Mouse (Mus musculus): ENCODE measurements around the gene Arpp21. TPM values are rescaled to one million over a fixed set of nuclear protein-coding genes. Genes with fewer than 3 reads are reported as not detected.

Arpp21 gene
- polyA plus RNA-seq, 1 experiment from 2014 or later, result 59.8 TPM

GRCm38 (mm10) chr9:112233822-112234504, 1.8 kb downstream of the Arpp21 start:
- Histone ChIP-seq H3K27ac (ENCODE audit: low read depth, low read length) (peak overlapping the region; percentile 96), H3K9ac (replicated peaks; ENCODE audit: low read depth, low read length) (peak overlapping the region; percentile 97), H3K27me3 (ENCODE audit: control insufficient read depth, insufficient read depth, low read length) (no peaks in the 10 kb centered on the region), H3K9me3 (ENCODE audit: control insufficient read depth, low read length) (no peaks in the 10 kb centered on the region), H3K4me1 (ENCODE audit: control insufficient read depth, insufficient read depth, low read length) (no peaks in the 10 kb centered on the region), H3K36me3 (ENCODE audit: control insufficient read depth, insufficient read depth, low read length) (no peaks in the 10 kb centered on the region), H3K4me3 (ENCODE audit: low read depth, low read length) (peak overlapping the region; percentile 66), H3K4me2 (ENCODE audit: low read depth, low read length) (peak overlapping the region; percentile 71)
- no peak for ATAC-seq (ENCODE audit: low read depth)
- WGBS, result 12% methylated on average over 12 of the region's 12 CpGs

- Histone ChIP-seq H3K9ac (replicated peaks; ENCODE audit: low read depth, low read length) (peak overlapping the region; percentile 97), H3K4me3 (ENCODE audit: low read depth, low read length) (peak overlapping the region; percentile 66), H3K36me3 (ENCODE audit: control insufficient read depth, insufficient read depth, low read length) (no peaks in the 10 kb centered on the region), H3K27ac (ENCODE audit: low read depth, low read length) (peak overlapping the region; percentile 96; the same call in 1 of the 2 replicates), H3K27me3 (ENCODE audit: control insufficient read depth, insufficient read depth, low read length) (no peaks in the 10 kb centered on the region), H3K4me2 (ENCODE audit: low read depth, low read length) (peak overlapping the region; percentile 71), H3K4me1 (ENCODE audit: control insufficient read depth, insufficient read depth, low read length) (no peaks in the 10 kb centered on the region), H3K9me3 (ENCODE audit: control insufficient read depth, low read length) (no peaks in the 10 kb centered on the region)
- no peak for ATAC-seq (ENCODE audit: low read depth)
- WGBS, result 49% methylated on average over 6 of the region's 6 CpGs
Measured at GRCm38 (mm10) chr9:112233378-112233777, 2.4 kb downstream of the Arpp21 start.

- Histone ChIP-seq H3K36me3 (ENCODE audit: control insufficient read depth, insufficient read depth, low read length) (no peaks in the 10 kb centered on the region), H3K9me3 (ENCODE audit: control insufficient read depth, low read length) (no peaks in the 10 kb centered on the region), H3K27ac (ENCODE audit: low read depth, low read length) (no peak overlapping the region; the same call in 1 of the 2 replicates), H3K9ac (replicated peaks; ENCODE audit: low read depth, low read length) (peak overlapping the region; percentile 97; the same call in 1 of the 2 replicates), H3K4me3 (ENCODE audit: low read depth, low read length) (peak overlapping the region; percentile 66), H3K27me3 (ENCODE audit: control insufficient read depth, insufficient read depth, low read length) (no peaks in the 10 kb centered on the region), H3K4me1 (ENCODE audit: control insufficient read depth, insufficient read depth, low read length) (no peaks in the 10 kb centered on the region), H3K4me2 (ENCODE audit: low read depth, low read length) (peak overlapping the region; percentile 71)
- WGBS, result 58% methylated on average over 8 of the region's 8 CpGs
- ATAC-seq (ENCODE audit: low read depth), result no peak
Measured at GRCm38 (mm10) chr9:112231935-112232575, 3.7 kb downstream of the Arpp21 start.

GRCm38 (mm10) chr9:112231383-112231782, 4.4 kb downstream of the Arpp21 start:
- H3K27me3 ChIP-seq (ENCODE audit: control insufficient read depth, insufficient read depth, low read length), result no peaks in the 10 kb centered on the region
- H3K27ac ChIP-seq (ENCODE audit: low read depth, low read length), result no peak overlapping the region
- H3K4me1 ChIP-seq (ENCODE audit: control insufficient read depth, insufficient read depth, low read length), result no peaks in the 10 kb centered on the region
- no peak for ATAC-seq (ENCODE audit: low read depth)
- H3K4me2 ChIP-seq (ENCODE audit: low read depth, low read length), result peak overlapping the region; percentile 71
- peak overlapping the region; percentile 66 for H3K4me3 ChIP-seq (ENCODE audit: low read depth, low read length)
- no peaks in the 10 kb centered on the region for H3K36me3 ChIP-seq (ENCODE audit: control insufficient read depth, insufficient read depth, low read length)
- WGBS, result 75% methylated on average over 5 of the region's 5 CpGs
- H3K9me3 ChIP-seq (ENCODE audit: control insufficient read depth, low read length), result no peaks in the 10 kb centered on the region
- peak overlapping the region; percentile 97; the same call in 1 of the 2 replicates for H3K9ac ChIP-seq (replicated peaks; ENCODE audit: low read depth, low read length)

- H3K4me3 ChIP-seq (ENCODE audit: low read depth, low read length), result peak overlapping the region; percentile 66
- H3K36me3 ChIP-seq (ENCODE audit: control insufficient read depth, insufficient read depth, low read length), result no peaks in the 10 kb centered on the region
- no peak overlapping the region for H3K9ac ChIP-seq (replicated peaks; ENCODE audit: low read depth, low read length)
- WGBS, result 91% methylated on average over 4 of the region's 4 CpGs
- H3K27ac ChIP-seq (ENCODE audit: low read depth, low read length), result no peak overlapping the region
- ATAC-seq (ENCODE audit: low read depth), result no peak
- H3K4me1 ChIP-seq (ENCODE audit: control insufficient read depth, insufficient read depth, low read length), result no peaks in the 10 kb centered on the region
- no peaks in the 10 kb centered on the region for H3K9me3 ChIP-seq (ENCODE audit: control insufficient read depth, low read length)
- peak overlapping the region; percentile 71 for H3K4me2 ChIP-seq (ENCODE audit: low read depth, low read length)
- H3K27me3 ChIP-seq (ENCODE audit: control insufficient read depth, insufficient read depth, low read length), result no peaks in the 10 kb centered on the region
Measured at GRCm38 (mm10) chr9:112230716-112231361, 4.9 kb downstream of the Arpp21 start.

GRCm38 (mm10) chr9:112228470-112228869, 7.3 kb downstream of the Arpp21 start:
- WGBS, result 75% methylated on average over 3 of the region's 3 CpGs

GRCm38 (mm10) chr9:112227174-112227573, 8.6 kb downstream of the Arpp21 start:
- Histone ChIP-seq H3K27ac (ENCODE audit: low read depth, low read length) (no peak overlapping the region), H3K36me3 (ENCODE audit: control insufficient read depth, insufficient read depth, low read length) (no peaks in the 10 kb centered on the region), H3K4me3 (ENCODE audit: low read depth, low read length) (no peak overlapping the region), H3K27me3 (ENCODE audit: control insufficient read depth, insufficient read depth, low read length) (no peaks in the 10 kb centered on the region), H3K4me2 (ENCODE audit: low read depth, low read length) (no peak overlapping the region), H3K9ac (replicated peaks; ENCODE audit: low read depth, low read length) (no peak overlapping the region), H3K4me1 (ENCODE audit: control insufficient read depth, insufficient read depth, low read length) (no peaks in the 10 kb centered on the region), H3K9me3 (ENCODE audit: control insufficient read depth, low read length) (no peaks in the 10 kb centered on the region)
- no peak for ATAC-seq (ENCODE audit: low read depth)
- 54% methylated on average over 13 of the region's 13 CpGs for WGBS

More at GRCm38 (mm10) chr9:112228470-112228869, 7.3 kb downstream of the Arpp21 start:
- Histone ChIP-seq H3K36me3 (ENCODE audit: control insufficient read depth, insufficient read depth, low read length) (no peaks in the 10 kb centered on the region), H3K4me2 (ENCODE audit: low read depth, low read length) (no peak overlapping the region), H3K27me3 (ENCODE audit: control insufficient read depth, insufficient read depth, low read length) (no peaks in the 10 kb centered on the region), H3K4me3 (ENCODE audit: low read depth, low read length) (no peak overlapping the region), H3K9me3 (ENCODE audit: control insufficient read depth, low read length) (no peaks in the 10 kb centered on the region), H3K4me1 (ENCODE audit: control insufficient read depth, insufficient read depth, low read length) (no peaks in the 10 kb centered on the region), H3K9ac (replicated peaks; ENCODE audit: low read depth, low read length) (no peak overlapping the region), H3K27ac (ENCODE audit: low read depth, low read length) (no peak overlapping the region)
- no peak for ATAC-seq (ENCODE audit: low read depth)

- no peak overlapping the region for H3K27ac ChIP-seq (ENCODE audit: low read depth, low read length)
- H3K9ac ChIP-seq (replicated peaks; ENCODE audit: low read depth, low read length), result no peak overlapping the region
- H3K4me2 ChIP-seq (ENCODE audit: low read depth, low read length), result no peak overlapping the region
- H3K9me3 ChIP-seq (ENCODE audit: control insufficient read depth, low read length), result no peaks in the 10 kb centered on the region
- WGBS, result 67% methylated on average over 1 of the region's 1 CpGs
- no peak overlapping the region for H3K4me3 ChIP-seq (ENCODE audit: low read depth, low read length)
- no peaks in the 10 kb centered on the region for H3K4me1 ChIP-seq (ENCODE audit: control insufficient read depth, insufficient read depth, low read length)
- ATAC-seq (ENCODE audit: low read depth), result no peak
- no peaks in the 10 kb centered on the region for H3K27me3 ChIP-seq (ENCODE audit: control insufficient read depth, insufficient read depth, low read length)
- no peaks in the 10 kb centered on the region for H3K36me3 ChIP-seq (ENCODE audit: control insufficient read depth, insufficient read depth, low read length)
Measured at GRCm38 (mm10) chr9:112226511-112226910, 9.2 kb downstream of the Arpp21 start.

- no peaks in the 10 kb centered on the region for H3K9me3 ChIP-seq (ENCODE audit: control insufficient read depth, low read length)
- no peaks in the 10 kb centered on the region for H3K27me3 ChIP-seq (ENCODE audit: control insufficient read depth, insufficient read depth, low read length)
- H3K9ac ChIP-seq (replicated peaks; ENCODE audit: low read depth, low read length), result no peak overlapping the region
- H3K4me2 ChIP-seq (ENCODE audit: low read depth, low read length), result no peak overlapping the region
- no peak overlapping the region for H3K4me3 ChIP-seq (ENCODE audit: low read depth, low read length)
- no peaks in the 10 kb centered on the region for H3K4me1 ChIP-seq (ENCODE audit: control insufficient read depth, insufficient read depth, low read length)
- 67% methylated on average over 2 of the region's 2 CpGs for WGBS
- no peak for ATAC-seq (ENCODE audit: low read depth)
- no peaks in the 10 kb centered on the region for H3K36me3 ChIP-seq (ENCODE audit: control insufficient read depth, insufficient read depth, low read length)
- no peak overlapping the region for H3K27ac ChIP-seq (ENCODE audit: low read depth, low read length)
Measured at GRCm38 (mm10) chr9:112225046-112225445, 10.7 kb downstream of the Arpp21 start.

Measured in neural tube, embryonic 14.5 days (tissue).